Mouse (Mus musculus) liver, embryonic 12.5 days (tissue): ENCODE measurements around the gene Agbl3. TPM values are rescaled to one million over a fixed set of nuclear protein-coding genes. Genes with fewer than 3 reads are reported as not detected.

Source experiments
- ATAC-seq: fragments of 200-750 bp; cut with Nextera tagmentation; 2 replicates; pipeline ENCODE4 v1.8.0; 2017; ENCODE audit warnings: moderate number of reproducible peaks, mild to moderate bottlenecking, moderate library complexity
- H3K27ac ChIP-seq: fragments of 300-500 bp; sonication (generic); 2 replicates; pipeline ENCODE4 v1.5.1; 2016; ENCODE audit warnings: mild to moderate bottlenecking
- H3K27me3 ChIP-seq: fragments of 300-500 bp; sonication (generic); replicated peaks from 2 replicates; pipeline ENCODE4 v1.6.1; 2016; ENCODE audit warnings: mild to moderate bottlenecking, moderate library complexity
- H3K36me3 ChIP-seq: fragments of 300-500 bp; sonication (generic); 2 replicates; pipeline ENCODE4 v1.6.1; 2016; ENCODE audit warnings: mild to moderate bottlenecking, moderate library complexity
- H3K4me1 ChIP-seq: fragments of 300-500 bp; sonication (generic); 2 replicates; pipeline ENCODE4 v1.6.1; 2016
- H3K4me2 ChIP-seq: fragments of 300-500 bp; sonication (generic); 2 replicates; pipeline ENCODE4 v1.6.1; 2016; ENCODE audit warnings: mild to moderate bottlenecking, moderate library complexity
- H3K4me3 ChIP-seq: fragments of 300-500 bp; sonication (generic); 2 replicates; pipeline ENCODE4 v1.5.1; 2016; ENCODE audit warnings: mild to moderate bottlenecking, moderate library complexity
- H3K9ac ChIP-seq: fragments of 300-500 bp; sonication (generic); 2 replicates; pipeline ENCODE4 v1.6.1; 2016; ENCODE audit warnings: mild to moderate bottlenecking, moderate library complexity
- H3K9me3 ChIP-seq: fragments of 300-500 bp; sonication (generic); replicated peaks from 2 replicates; pipeline ENCODE4 v1.6.1; 2016; ENCODE audit warnings: mild to moderate bottlenecking, moderate library complexity
- WGBS: fragments of 180-500 bp; shearing (Covaris S2); methylation state at CpG from one replicate; pipeline ENCODE4 v1.1.7; 2016; ENCODE audit not compliant: insufficient replicate concordance; 5-methylcytosine and 5-hydroxymethylcytosine counted together
- polyA plus RNA-seq: library from polyadenylated mRNA; unstranded; fragments of >200 nt; fragmentation: Nextera tagmentation; extraction: Ambion mirVana; gene quantifications from 2 replicates; pipeline ENCODE4 v1.2.1, GENCODE M21; 2016

The Agbl3 gene
- polyA plus RNA-seq, 1 experiment from 2014 or later = 6.0 TPM

DNA sequence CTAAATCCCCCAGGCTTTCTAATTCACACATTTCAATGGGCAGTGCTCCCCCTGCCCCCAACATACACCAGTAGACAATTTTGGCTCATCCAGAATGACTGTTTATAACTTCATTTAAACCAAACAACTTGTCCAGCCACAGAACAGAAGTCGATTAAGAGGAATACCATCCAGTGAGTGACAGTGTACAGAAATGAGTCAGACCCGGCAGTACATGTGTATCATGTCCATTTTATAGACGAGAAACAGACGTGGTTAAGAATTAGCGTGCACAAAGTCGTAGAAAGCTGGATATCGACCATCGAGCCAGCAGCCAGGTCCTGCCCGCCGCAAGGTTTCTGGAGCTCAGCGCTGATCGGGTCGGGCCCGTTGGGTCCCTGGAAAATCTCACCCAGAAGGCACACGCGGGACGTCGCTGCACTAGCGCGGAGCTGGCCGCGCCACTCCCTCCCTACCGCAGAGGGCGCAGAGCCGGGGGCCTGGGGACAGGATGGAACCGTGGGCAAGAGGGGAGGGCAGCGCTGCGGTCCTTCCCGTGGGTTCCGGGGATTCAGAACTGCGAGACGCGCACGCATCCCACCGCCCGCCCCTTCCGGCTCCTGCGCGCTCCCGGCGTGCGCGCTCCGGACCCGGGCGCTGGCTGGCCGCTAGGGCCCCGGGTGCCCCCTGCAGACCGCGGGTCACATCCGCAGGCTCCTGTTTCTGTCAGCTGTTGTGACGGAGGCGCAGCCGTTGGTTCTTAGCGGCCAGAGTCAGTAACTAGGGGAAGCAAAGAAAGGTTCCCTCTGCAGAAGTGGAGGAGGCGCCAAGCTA is 97.5 kb downstream of the Agbl3 start, which contains the start of gene Cyren:
Cyren (minus strand) TSS at position 552 of the 813 bp plus-strand sequence.
- under 1% methylated on average over 56 of the region's 56 CpGs for WGBS
- H3K36me3 ChIP-seq = peaks cover 56% of the 10 kb centered on the region
- ATAC-seq = peak; percentile 77
- H3K9me3 ChIP-seq = no peaks in the 10 kb centered on the region
- H3K27ac ChIP-seq = peak within 1 kb of the TSS; percentile 95
- peak within 1 kb of the TSS; percentile 84 for H3K4me3 ChIP-seq
- H3K9ac ChIP-seq = peak within 1 kb of the TSS; percentile 93
- peak within 1 kb of the TSS; percentile 88 for H3K4me2 ChIP-seq
- peaks cover 62% of the 10 kb centered on the region for H3K4me1 ChIP-seq
- no peaks in the 10 kb centered on the region for H3K27me3 ChIP-seq

DNA sequence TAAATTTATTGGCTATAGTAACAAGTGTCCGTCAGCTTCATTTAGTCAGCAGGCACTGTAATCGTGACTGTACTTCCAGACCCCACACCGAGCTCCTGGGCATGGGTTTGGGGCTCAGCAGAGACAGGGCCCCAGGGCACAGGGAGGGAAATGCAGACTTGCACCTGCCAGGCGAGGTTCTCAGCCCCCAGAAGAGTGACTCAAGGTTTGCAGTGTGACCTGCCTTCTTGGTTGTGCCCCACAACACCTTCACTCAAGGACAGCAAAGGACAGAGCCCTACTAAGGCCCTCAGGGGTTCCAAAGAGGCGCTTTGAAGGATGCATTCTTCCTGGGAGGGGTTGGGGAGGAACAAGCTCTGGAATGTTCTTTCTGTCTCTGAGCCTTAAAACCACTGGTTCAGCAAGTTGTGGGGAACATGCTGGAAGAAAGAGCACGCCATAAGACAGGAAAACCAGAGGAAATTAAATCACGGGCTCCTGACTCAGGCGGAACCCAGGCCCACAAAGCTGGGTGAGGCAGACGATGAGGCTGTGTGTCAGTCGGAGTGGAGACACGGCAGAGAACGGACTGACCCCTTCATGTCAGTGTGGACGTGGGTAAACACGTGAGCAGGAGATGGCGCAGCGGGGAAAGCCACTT is 99.0 kb downstream of the Agbl3 start:
- WGBS = 82% methylated on average over 16 of the region's 16 CpGs
- Histone ChIP-seq H3K4me1 (peaks cover 47% of the 10 kb centered on the region), H3K36me3 (peaks cover 56% of the 10 kb centered on the region), H3K4me2 (peak overlapping the region; percentile 88; the same call in 1 of the 2 replicates), H3K9me3 (no peaks in the 10 kb centered on the region), H3K4me3 (no peak overlapping the region), H3K9ac (no peak overlapping the region), H3K27ac (peak overlapping the region; percentile 95), H3K27me3 (no peaks in the 10 kb centered on the region)
- no peak for ATAC-seq

DNA sequence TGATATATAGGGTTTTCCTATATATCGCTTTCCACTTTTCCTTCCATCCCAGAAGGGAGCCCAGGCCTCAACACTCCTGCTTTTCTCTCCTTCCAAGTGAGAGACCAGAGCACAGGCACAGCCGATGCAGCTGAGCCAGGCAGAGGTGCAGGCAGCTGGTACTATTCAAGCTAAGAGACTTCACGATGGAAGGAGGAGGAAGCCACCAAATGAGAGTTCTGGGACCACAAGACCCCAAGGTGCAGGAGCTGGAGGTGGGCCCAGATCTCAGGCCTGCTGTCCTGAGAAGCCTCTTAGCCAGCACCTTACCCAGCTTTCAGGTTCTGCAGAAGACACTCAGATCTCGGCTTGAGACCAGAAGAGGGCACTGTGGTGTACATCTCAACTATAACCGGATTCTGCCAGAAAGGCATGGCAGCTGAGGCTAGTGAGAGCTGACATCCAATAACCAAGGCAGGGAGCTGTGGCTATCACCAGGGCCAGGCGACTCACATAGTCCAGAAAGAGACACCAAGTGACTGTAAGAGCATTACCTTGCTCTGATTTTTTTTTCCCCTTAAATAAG is 99.8 kb downstream of the Agbl3 start:
- WGBS = 66% methylated on average over 6 of the region's 6 CpGs
- no peaks in the 10 kb centered on the region for H3K9me3 ChIP-seq
- H3K9ac ChIP-seq = no peak overlapping the region
- no peak overlapping the region for H3K27ac ChIP-seq
- H3K4me1 ChIP-seq = peaks cover 39% of the 10 kb centered on the region
- no peak overlapping the region for H3K4me3 ChIP-seq
- no peaks in the 10 kb centered on the region for H3K27me3 ChIP-seq
- ATAC-seq = no peak
- H3K4me2 ChIP-seq = no peak overlapping the region
- peaks cover 62% of the 10 kb centered on the region for H3K36me3 ChIP-seq

DNA sequence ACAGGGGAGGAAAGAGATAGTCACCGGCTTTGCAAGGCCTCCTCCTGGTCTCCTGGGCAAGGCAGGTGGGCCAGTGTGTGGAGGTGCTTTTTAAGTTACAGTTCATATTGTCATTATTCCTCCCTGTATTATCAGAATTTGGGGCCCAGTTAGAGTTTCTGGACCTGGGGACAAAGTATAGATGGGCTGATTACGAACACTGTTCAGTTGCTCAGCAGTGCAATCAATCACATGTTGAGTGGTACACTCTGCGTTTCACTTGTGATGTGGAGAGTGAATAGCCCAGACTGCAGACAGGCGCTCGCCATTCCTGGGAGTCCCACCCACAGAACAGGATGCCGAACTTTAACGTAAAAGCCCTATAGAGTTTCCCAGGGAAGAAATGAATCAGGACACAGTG is 104.5 kb downstream of the Agbl3 start:
- Histone ChIP-seq H3K27me3 (no peaks in the 10 kb centered on the region), H3K27ac (no peak overlapping the region), H3K9ac (no peak overlapping the region), H3K4me1 (no peaks in the 10 kb centered on the region), H3K4me2 (no peak overlapping the region), H3K4me3 (no peak overlapping the region), H3K9me3 (no peaks in the 10 kb centered on the region), H3K36me3 (peaks cover 99% of the 10 kb centered on the region)
- ATAC-seq = no peak
- WGBS = 86% methylated on average over 7 of the region's 7 CpGs

DNA sequence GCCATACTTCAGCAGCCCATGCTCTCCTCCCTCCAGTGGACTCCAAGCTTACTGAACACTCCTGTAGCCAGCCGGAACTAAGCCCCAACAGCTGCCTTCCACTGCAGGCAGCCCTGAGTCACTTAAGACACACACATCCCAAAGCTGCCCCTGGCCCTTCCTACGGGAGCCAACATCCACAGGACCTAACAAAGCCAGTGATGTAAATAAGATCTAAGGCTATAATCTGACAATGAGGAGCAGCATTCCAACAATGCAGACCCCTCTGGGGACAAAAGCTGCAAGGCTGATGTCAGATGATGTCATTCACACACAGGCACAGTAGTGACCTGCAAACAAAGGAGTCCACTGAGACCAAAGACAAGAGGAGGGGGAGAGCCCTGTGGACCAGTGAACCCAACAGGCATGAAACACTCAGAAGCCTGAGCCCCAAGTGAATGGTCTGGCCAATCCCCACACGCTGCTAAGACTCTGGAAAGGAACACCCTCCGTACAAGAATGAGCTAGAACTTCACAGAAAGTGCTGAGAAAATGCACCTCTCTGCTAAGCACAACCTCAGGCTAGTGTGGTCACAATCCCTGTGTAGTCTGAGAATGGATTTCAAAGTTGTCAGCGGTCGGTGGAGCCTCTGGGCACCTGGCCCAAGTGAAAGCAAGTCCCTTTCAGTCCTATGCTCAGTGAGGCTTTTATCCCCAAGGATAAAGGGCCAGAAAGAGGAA is 107.1 kb downstream of the Agbl3 start:
- no peak for ATAC-seq
- no peak overlapping the region for H3K9ac ChIP-seq
- peaks cover 99% of the 10 kb centered on the region for H3K36me3 ChIP-seq
- no peak overlapping the region for H3K4me2 ChIP-seq
- WGBS = 90% methylated on average over 6 of the region's 6 CpGs
- H3K4me3 ChIP-seq = no peak overlapping the region
- no peaks in the 10 kb centered on the region for H3K9me3 ChIP-seq
- no peaks in the 10 kb centered on the region for H3K4me1 ChIP-seq
- no peaks in the 10 kb centered on the region for H3K27me3 ChIP-seq
- no peak overlapping the region for H3K27ac ChIP-seq

DNA sequence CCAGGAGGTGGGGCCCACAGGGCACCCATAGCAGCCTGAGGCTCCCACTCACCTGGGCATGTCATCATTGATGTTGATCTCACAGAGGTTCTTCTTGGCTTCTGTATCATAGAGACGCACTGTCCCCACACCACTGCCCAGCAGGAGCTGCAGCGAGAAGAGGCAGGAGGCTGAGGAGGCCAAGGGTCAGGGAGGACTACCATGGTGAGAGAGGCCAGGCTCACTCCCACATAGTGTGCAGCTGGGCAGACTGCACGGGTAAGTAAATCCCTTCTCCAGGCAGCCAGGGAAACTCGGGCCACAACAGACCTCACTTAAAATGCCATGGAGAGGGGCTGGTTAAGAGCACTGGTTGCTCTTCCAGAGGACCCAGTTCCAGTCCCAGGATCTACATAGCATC is 109.0 kb downstream of the Agbl3 start:
- Histone ChIP-seq H3K4me1 (no peaks in the 10 kb centered on the region), H3K4me2 (no peak overlapping the region), H3K36me3 (peaks cover 98% of the 10 kb centered on the region), H3K9me3 (no peaks in the 10 kb centered on the region), H3K27me3 (no peaks in the 10 kb centered on the region), H3K4me3 (no peak overlapping the region), H3K9ac (no peak overlapping the region), H3K27ac (no peak overlapping the region)
- ATAC-seq = no peak
- WGBS = 82% methylated on average over 4 of the region's 4 CpGs

DNA sequence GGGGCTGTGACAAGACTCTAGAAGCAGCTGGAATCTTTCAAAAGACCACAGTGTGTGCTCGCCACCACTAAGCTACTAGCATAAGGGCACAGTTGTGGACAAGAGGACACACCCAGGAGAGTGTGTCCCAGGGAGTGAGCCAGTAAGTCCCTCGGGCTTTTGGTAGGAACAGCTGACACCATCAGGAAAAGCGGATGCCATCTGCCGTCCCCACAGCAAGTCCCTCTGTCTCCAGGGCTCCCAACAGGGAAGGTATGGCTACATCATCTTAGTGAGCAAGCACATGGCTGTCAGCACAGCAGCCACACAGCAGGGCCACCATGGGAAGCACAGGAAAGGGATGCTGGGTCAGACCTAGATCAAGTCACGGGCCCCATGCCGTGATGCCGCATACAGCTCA is 115.3 kb downstream of the Agbl3 start:
- Histone ChIP-seq H3K4me3 (no peak overlapping the region), H3K27me3 (no peaks in the 10 kb centered on the region), H3K9me3 (no peaks in the 10 kb centered on the region), H3K36me3 (peaks cover 98% of the 10 kb centered on the region), H3K4me1 (peaks cover 8% of the 10 kb centered on the region), H3K4me2 (no peak overlapping the region), H3K27ac (no peak overlapping the region), H3K9ac (no peak overlapping the region)
- no peak for ATAC-seq
- 94% methylated on average over 7 of the region's 7 CpGs for WGBS

DNA sequence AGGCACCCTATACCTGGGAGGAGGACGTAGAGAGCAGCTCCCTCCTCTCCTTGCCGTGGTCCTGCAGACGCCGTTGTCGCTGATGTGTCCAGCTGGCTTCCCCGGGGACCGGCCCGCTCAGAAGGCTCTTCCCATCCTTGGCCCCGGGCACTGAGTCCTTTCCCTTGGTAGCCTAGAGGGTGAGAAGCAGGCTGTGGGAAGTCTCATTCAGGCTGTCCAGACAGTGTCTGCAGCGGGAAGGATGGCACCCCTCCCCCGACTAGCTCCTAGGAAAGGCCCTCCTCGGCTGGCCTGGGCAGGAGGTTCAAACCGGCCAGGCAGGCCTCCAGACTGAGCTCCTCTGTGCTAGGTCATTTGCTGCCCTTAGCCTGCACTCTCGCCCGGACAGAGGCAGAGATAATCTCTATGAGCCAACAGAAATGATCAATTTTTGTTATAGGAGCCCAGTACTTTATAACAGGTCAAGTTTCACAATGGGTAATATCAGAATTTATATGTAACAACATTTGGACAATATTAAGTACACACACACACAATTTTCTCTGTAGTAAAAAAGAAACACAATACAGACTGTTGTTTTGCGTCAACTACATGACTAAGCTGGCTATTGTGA is 116.0 kb downstream of the Agbl3 start:
- Histone ChIP-seq H3K36me3 (peaks cover 98% of the 10 kb centered on the region), H3K4me2 (no peak overlapping the region), H3K27ac (no peak overlapping the region), H3K4me1 (peaks cover 8% of the 10 kb centered on the region), H3K4me3 (no peak overlapping the region), H3K9me3 (no peaks in the 10 kb centered on the region), H3K9ac (no peak overlapping the region), H3K27me3 (no peaks in the 10 kb centered on the region)
- WGBS = 79% methylated on average over 16 of the region's 16 CpGs
- peak; percentile 27; the same call in 1 of the 2 replicates for ATAC-seq

DNA sequence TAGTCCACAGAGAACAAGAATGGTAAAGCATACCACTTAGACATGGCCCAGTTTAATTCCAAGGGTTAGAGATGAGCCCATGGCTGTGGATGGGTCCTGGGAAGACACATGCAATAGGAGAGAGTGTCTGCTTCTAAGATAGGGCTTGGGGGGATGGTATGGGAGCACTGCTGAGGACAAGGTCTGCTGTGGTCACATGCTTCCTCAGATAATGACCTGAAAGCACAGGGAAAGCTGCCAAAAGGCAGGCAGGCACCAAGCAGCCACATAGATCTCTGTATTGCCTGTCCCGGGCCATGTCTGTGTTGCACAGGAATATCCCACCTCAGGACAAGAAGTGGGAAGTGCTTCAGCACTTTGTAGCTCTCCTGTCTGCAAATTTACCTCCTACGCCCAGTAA is 118.9 kb downstream of the Agbl3 start:
- Histone ChIP-seq H3K36me3 (peaks cover 98% of the 10 kb centered on the region), H3K4me3 (no peak overlapping the region), H3K4me2 (no peak overlapping the region), H3K27ac (no peak overlapping the region), H3K9ac (no peak overlapping the region), H3K9me3 (no peaks in the 10 kb centered on the region), H3K4me1 (peaks cover 32% of the 10 kb centered on the region), H3K27me3 (no peaks in the 10 kb centered on the region)
- ATAC-seq = peak; percentile 44; the same call in 1 of the 2 replicates
- WGBS = 72% methylated on average over 2 of the region's 2 CpGs

DNA sequence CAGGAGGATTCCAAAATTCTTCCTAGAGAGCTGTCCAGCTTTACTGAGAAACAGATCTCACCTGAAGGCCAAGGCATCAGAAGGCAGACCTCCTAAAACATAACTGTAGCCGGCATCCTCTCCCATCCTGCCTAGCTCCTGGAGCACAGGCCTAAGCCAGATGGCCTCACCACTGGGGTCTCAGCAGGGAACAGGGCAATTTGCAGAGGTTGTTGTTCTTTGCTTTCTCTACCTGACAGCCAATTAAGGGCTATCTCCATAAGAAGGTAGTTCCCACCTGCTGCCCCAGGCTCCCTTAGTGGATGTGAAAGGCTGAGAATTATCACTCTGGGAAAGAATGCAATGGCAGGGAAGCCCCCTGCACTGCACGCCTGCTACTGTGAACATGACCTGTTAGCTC is 120.8 kb downstream of the Agbl3 start:
- Histone ChIP-seq H3K4me1 (peaks cover 45% of the 10 kb centered on the region), H3K9ac (no peak overlapping the region), H3K27me3 (no peaks in the 10 kb centered on the region), H3K27ac (no peak overlapping the region), H3K4me2 (no peak overlapping the region), H3K36me3 (peaks cover 98% of the 10 kb centered on the region), H3K9me3 (no peaks in the 10 kb centered on the region), H3K4me3 (no peak overlapping the region)
- no peak for ATAC-seq
- 74% methylated on average over 2 of the region's 2 CpGs for WGBS

DNA sequence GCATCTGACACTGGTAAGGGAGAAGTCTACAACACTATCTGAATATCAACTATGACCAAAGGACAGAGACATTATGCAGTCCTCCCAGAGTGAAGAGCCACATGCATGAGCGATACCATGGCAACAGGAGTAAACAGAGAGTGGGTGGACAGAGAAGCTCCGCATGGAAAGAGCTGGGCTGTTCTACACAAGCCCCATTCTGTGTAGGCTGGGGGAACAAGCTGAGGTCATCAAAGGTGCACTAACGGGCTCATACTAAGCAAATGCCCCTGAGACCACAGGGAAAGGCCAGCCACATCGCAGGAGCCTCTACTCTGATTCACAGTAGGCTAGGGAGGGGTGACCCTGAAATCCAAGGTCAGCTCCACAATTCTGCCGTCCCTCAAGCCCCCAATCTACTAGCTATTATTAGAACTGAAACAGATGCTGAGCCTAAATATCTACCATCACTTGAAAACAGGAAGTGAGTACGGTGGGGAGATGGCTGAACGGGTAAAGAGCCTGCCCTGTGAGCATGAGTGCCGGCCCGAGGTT is 121.7 kb downstream of the Agbl3 start:
- no peak for ATAC-seq
- Histone ChIP-seq H3K9ac (no peak overlapping the region), H3K4me2 (no peak overlapping the region), H3K4me3 (no peak overlapping the region), H3K27me3 (no peaks in the 10 kb centered on the region), H3K9me3 (no peaks in the 10 kb centered on the region), H3K27ac (no peak overlapping the region), H3K4me1 (peaks cover 55% of the 10 kb centered on the region), H3K36me3 (peaks cover 98% of the 10 kb centered on the region)
- 61% methylated on average over 9 of the region's 9 CpGs for WGBS
